Mouse (Mus musculus): Measurements from ENCODE around the gene Ttc23. TPM values are rescaled to one million over a fixed set of nuclear protein-coding genes. Genes with fewer than 3 reads are reported as not detected.

Gene Ttc23
- polyA plus RNA-seq, 1 experiment from 2014 or later: 33.5 TPM

DNA sequence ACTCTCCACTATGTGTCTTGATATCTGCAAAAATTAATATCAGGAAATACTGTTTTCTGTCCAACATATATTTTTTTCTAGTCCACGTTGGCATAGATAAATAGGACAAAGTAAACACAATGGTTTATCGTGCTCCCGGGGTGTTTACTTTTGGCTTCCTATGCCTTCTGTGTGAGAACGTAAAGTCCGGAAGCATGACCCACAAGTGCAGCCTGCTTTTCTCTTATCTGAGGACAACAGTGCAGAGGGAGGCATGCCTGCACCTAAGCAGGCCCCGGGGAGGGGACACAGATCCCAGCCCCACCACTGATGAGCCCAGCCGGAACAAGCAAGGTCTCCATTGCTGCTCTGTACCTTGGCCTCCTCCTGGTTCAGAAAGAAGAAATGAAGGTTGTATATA, 63.0 kb downstream of the Ttc23 start:
- WGBS: 31% methylated on average over 7 of the region's 7 CpGs
- no peaks in the 10 kb centered on the region for H3K9me3 ChIP-seq (ENCODE audit: low read depth, low read length)
- no peak overlapping the region for H3K4me2 ChIP-seq
- H3K9ac ChIP-seq: no peak overlapping the region
- DNase-seq (peak; percentile 62), ATAC-seq (ENCODE audit: insufficient read depth) (peak; percentile 73; the same call in 1 of the 2 replicates)
- no peaks in the 10 kb centered on the region for H3K27me3 ChIP-seq (ENCODE audit: insufficient read depth, low read length)
- H3K36me3 ChIP-seq (ENCODE audit: insufficient read depth): peaks cover 41% of the 10 kb centered on the region
- H3K4me3 ChIP-seq (ENCODE audit: low read depth, low read length): no peak overlapping the region
- H3K4me1 ChIP-seq (ENCODE audit: insufficient read depth): peaks cover 16% of the 10 kb centered on the region
- no peak for TF ChIP-seq CTCF (IDR thresholded peaks at IDR 0.05; ENCODE audit: low read depth)
- peak overlapping the region; percentile 3; the same call in 1 of the 2 replicates for H3K27ac ChIP-seq (ENCODE audit: low read depth)

DNA sequence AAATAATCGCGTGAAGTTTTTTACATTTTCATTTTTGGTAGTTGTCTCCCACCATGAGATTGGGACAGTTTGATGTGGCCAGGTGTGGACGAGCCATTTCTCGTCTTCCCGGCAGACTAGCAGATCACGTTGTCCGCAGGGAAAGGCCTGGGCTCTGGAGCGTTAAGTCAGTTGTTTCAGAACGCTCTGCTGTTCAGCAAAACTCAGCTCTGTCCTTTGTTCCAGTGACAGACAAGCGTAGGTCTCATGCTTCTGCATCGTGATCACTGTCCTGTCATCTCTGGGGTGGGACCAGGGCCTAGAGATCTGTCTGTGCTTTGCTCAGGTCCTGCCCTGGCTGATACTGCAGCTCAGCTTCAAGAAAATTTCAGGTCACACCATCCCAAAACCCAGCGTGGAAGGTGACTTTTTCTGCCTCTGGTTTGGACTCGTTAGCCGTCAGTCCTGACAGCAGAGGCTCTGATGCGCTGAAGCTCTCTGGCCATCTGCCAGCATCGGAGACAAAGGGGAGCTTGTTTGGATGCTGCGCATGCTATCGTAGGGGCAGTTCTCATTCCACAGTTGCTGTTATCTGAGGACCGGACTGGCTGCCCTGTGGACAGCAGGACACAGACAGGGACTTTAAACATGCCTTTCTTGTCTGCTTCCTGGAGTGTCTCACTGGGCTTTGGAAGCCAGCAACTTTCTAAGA, 66.8 kb downstream of the Ttc23 start:
- Histone ChIP-seq H3K36me3 (ENCODE audit: insufficient read depth) (peaks cover 46% of the 10 kb centered on the region), H3K9ac (no peak overlapping the region; the same call in 1 of the 2 replicates), H3K27ac (ENCODE audit: low read depth) (peak overlapping the region; percentile 37; the same call in 1 of the 2 replicates), H3K4me3 (ENCODE audit: low read depth, low read length) (no peak overlapping the region), H3K4me2 (no peak overlapping the region), H3K27me3 (ENCODE audit: insufficient read depth, low read length) (no peaks in the 10 kb centered on the region), H3K4me1 (ENCODE audit: insufficient read depth) (peaks cover 32% of the 10 kb centered on the region), H3K9me3 (ENCODE audit: low read depth, low read length) (no peaks in the 10 kb centered on the region)
- DNase-seq: peak; percentile 86
- TF ChIP-seq CTCF (IDR thresholded peaks at IDR 0.05; ENCODE audit: low read depth): no peak
- ATAC-seq (ENCODE audit: insufficient read depth): no peak; the same call in 1 of the 2 replicates
- WGBS: 55% methylated on average over 19 of the region's 19 CpGs

DNA sequence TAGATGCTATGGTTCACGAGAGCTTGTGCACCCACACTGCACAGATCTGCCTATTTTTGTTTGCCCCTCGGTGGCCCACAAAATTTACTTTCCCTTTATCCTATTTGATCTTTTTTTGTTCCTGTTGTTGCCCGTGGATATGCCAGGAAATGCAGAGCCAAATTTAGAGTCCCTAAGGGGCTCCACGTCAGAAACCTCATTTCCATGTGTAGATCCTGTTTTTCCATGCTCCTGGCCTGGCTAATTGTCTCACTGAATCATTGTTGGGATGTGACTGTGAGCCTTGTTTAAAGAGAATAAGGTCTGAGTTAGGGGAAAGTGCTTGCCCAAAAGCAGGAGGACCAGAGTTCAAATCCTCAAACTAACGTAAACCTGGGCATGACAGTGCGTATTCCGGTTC, 68.0 kb downstream of the Ttc23 start:
- Histone ChIP-seq H3K9ac (no peak overlapping the region), H3K27ac (ENCODE audit: low read depth) (no peak overlapping the region), H3K4me2 (no peak overlapping the region), H3K4me1 (ENCODE audit: insufficient read depth) (peaks cover 27% of the 10 kb centered on the region), H3K9me3 (ENCODE audit: low read depth, low read length) (no peaks in the 10 kb centered on the region), H3K36me3 (ENCODE audit: insufficient read depth) (peaks cover 41% of the 10 kb centered on the region), H3K27me3 (ENCODE audit: insufficient read depth, low read length) (no peaks in the 10 kb centered on the region), H3K4me3 (ENCODE audit: low read depth, low read length) (no peak overlapping the region)
- 63% methylated on average over 7 of the region's 7 CpGs for WGBS
- ATAC-seq (ENCODE audit: insufficient read depth): no peak
- TF ChIP-seq CTCF (IDR thresholded peaks at IDR 0.05; ENCODE audit: low read depth): no peak
- DNase-seq: no peak

DNA sequence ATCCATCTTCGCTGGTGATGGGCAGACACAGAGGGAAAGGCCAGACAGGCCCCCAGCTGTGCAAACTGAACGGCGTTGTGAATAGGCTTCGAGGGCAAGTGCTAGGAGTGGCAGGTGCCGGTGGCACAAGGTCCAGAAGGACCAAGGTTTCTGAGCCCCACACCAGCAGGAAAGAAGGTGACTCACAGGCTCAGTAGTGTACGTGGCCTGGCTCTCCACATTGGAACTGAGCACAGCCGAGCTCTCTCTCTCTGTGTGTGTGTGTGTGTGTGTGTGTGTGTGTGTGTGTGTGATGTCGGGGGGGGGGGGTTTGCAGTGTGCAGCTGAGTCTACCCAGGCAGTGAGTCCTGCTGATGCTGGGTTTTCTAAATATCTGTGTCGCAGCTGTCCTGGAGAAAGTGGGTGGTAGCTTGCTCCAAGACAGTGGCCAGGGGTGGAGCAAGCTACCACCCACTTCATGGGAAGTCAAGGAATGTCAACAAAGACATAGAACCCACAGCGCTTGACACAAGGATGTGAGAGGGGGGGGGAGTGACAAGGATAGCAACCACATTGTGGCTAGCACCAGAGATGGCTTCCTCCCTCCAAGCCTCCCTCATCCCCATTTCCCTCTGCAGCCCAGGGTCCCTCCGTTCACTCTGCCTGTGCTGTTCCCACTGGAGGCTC, 69.1 kb downstream of the Ttc23 start:
- ATAC-seq (ENCODE audit: insufficient read depth) (peak; percentile 91), DNase-seq (peak; percentile 81)

DNA sequence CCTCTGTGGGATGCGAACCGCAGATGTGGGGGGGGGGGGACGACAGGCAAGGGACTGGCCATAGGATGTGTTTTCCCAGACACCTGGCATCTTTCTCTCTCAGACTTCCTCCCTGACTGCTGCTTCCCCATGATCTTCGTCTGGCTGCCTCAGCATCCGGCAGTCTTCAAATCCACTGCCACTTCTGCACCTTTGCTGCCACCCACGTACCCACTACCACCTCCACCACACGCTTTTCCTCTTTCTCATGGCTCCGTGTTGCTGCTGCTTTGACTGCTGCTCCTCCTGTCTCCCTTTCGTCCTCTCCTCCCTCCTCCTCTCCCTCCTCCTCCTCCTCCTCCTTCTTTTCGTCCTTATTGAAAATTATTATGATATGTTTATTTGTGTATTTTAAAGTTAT, 69.7 kb downstream of the Ttc23 start:
- H3K36me3 ChIP-seq (ENCODE audit: insufficient read depth): peaks cover 33% of the 10 kb centered on the region
- H3K27me3 ChIP-seq (ENCODE audit: insufficient read depth, low read length): no peaks in the 10 kb centered on the region
- no peak overlapping the region; the same call in 1 of the 2 replicates for H3K27ac ChIP-seq (ENCODE audit: low read depth)
- no peak overlapping the region for H3K4me3 ChIP-seq (ENCODE audit: low read depth, low read length)
- peaks cover 23% of the 10 kb centered on the region for H3K4me1 ChIP-seq (ENCODE audit: insufficient read depth)
- no peaks in the 10 kb centered on the region for H3K9me3 ChIP-seq (ENCODE audit: low read depth, low read length)
- H3K9ac ChIP-seq: no peak overlapping the region
- DNase-seq (no peak), ATAC-seq (ENCODE audit: insufficient read depth) (no peak)
- H3K4me2 ChIP-seq: no peak overlapping the region
- TF ChIP-seq CTCF (IDR thresholded peaks at IDR 0.05; ENCODE audit: low read depth): no peak
- 61% methylated on average over 10 of the region's 10 CpGs for WGBS

More for the DNA sequence above, 69.1 kb downstream of the Ttc23 start:
- H3K4me2 ChIP-seq: no peak overlapping the region
- no peak overlapping the region for H3K9ac ChIP-seq
- TF ChIP-seq CTCF (IDR thresholded peaks at IDR 0.05; ENCODE audit: low read depth): no peak
- no peak overlapping the region for H3K27ac ChIP-seq (ENCODE audit: low read depth)
- no peaks in the 10 kb centered on the region for H3K9me3 ChIP-seq (ENCODE audit: low read depth, low read length)
- peaks cover 38% of the 10 kb centered on the region for H3K36me3 ChIP-seq (ENCODE audit: insufficient read depth)
- no peaks in the 10 kb centered on the region for H3K27me3 ChIP-seq (ENCODE audit: insufficient read depth, low read length)
- WGBS: 28% methylated on average over 11 of the region's 11 CpGs
- no peak overlapping the region for H3K4me3 ChIP-seq (ENCODE audit: low read depth, low read length)
- H3K4me1 ChIP-seq (ENCODE audit: insufficient read depth): peaks cover 23% of the 10 kb centered on the region

DNA sequence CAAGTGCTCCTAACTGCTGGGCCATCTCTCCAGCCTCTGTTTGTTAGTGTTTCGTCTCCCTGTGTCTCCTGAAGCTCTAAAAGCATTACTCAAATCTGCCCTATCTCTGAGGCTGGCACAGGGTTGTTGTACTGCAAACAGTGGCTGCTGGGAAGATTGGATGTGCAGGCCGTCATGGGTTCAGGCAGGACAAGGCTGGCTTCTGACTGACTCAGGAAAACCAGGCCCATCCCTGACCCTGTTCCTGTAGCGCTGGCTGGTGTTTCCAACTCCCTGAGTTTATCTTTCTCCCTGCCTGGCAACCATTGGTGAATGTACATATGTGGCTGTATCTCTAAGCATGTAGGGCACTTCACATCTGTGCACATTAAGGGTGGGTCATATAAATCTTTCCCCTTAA, 70.3 kb downstream of the Ttc23 start:
- Histone ChIP-seq H3K4me3 (ENCODE audit: low read depth, low read length) (no peak overlapping the region), H3K27ac (ENCODE audit: low read depth) (no peak overlapping the region), H3K9ac (no peak overlapping the region), H3K4me1 (ENCODE audit: insufficient read depth) (peaks cover 23% of the 10 kb centered on the region), H3K36me3 (ENCODE audit: insufficient read depth) (peaks cover 28% of the 10 kb centered on the region), H3K27me3 (ENCODE audit: insufficient read depth, low read length) (no peaks in the 10 kb centered on the region), H3K9me3 (ENCODE audit: low read depth, low read length) (no peaks in the 10 kb centered on the region), H3K4me2 (no peak overlapping the region)
- no peak for ATAC-seq (ENCODE audit: insufficient read depth)
- WGBS: 82% methylated on average over 3 of the region's 3 CpGs
- TF ChIP-seq CTCF (IDR thresholded peaks at IDR 0.05; ENCODE audit: low read depth): no peak
- DNase-seq: no peak

DNA sequence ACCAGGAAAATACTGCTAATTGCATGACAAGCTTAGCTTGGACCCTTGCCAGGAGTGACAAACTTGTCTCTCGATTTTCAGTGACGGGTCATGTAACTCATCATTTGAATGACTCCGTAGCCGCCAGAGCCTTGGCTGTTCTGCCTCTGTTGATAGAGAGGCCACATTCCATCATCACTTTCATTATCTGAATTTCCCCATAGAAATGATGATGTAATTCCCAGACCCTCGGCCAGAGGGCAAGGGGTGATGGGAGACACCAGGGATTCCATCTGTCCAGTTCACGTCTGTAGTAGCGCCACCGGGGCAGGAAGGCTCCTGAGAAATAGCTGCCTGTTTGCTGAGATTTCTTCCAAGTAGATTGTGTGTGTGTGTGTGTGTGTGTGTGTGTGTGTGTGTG, 71.6 kb downstream of the Ttc23 start:
- Histone ChIP-seq H3K9ac (no peak overlapping the region), H3K4me2 (no peak overlapping the region), H3K9me3 (ENCODE audit: low read depth, low read length) (no peaks in the 10 kb centered on the region), H3K27me3 (ENCODE audit: insufficient read depth, low read length) (no peaks in the 10 kb centered on the region), H3K36me3 (ENCODE audit: insufficient read depth) (peaks cover 26% of the 10 kb centered on the region; the same call in 1 of the 2 replicates), H3K4me1 (ENCODE audit: insufficient read depth) (peaks cover 23% of the 10 kb centered on the region), H3K4me3 (ENCODE audit: low read depth, low read length) (no peak overlapping the region), H3K27ac (ENCODE audit: low read depth) (peak overlapping the region; percentile 33; the same call in 1 of the 2 replicates)
- ATAC-seq (ENCODE audit: insufficient read depth) (0 out of 2 replicates have a peak, but pooled peaks have one; percentile 21), DNase-seq (peak; percentile 85)
- TF ChIP-seq CTCF (IDR thresholded peaks at IDR 0.05; ENCODE audit: low read depth): no peak
- 41% methylated on average over 8 of the region's 8 CpGs for WGBS
